Mouse (Mus musculus) embryonic fibroblast, embryonic 13.5 days (primary cell): ENCODE data around the gene Rbbp6.

ENCODE experiments used
- CTCF ChIP-seq: IDR thresholded peaks from 2 replicates; pipeline ENCODE4 v1.5.1; 2011; ENCODE audit warnings: mild to moderate bottlenecking, control low read depth, low read length, moderate library complexity, borderline replicate concordance; ENCODE audit not compliant: insufficient read depth
- POLR2A ChIP-seq: IDR thresholded peaks from 2 replicates; pipeline ENCODE4 v1.6.1; 2011; ENCODE audit warnings: low read depth, mild to moderate bottlenecking, control low read depth, low read length, moderate library complexity

GRCm38 (mm10) chr7:122949268-122949667 lies 16.2 kb upstream of the Rbbp6 start:
- TF ChIP-seq CTCF = no peak
- TF ChIP-seq POLR2A = no peak
